Mouse (Mus musculus): ENCODE results near the gene Wnk2.

DNA sequence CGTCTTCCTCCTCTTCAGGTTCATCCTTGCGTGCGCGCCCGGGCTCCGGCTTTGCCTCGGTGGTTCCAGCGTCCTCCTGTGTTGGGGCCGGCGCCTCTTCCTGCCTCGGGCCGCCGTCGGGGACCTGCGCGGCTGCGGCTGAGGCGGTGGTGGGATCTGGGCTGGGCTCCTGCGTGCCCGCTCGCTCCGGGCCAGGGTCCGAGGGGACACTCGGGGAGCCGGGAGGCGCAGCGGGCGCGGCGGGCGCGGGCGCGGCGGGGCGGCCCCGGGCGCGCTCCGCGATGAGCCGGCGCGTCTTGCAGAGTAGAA lies 1.2 kb downstream of the Wnk2 start:
- TF ChIP-seq CTCF (conservative IDR thresholded peaks at IDR 0.05; ENCODE audit: insufficient read depth, insufficient read length, low read depth, low read length) = no peak
- TF ChIP-seq POLR2A (IDR thresholded peaks at IDR 0.05; ENCODE audit: low read depth, low read length) = no peak
